Mouse (Mus musculus) midbrain, embryonic 12.5 days (tissue): ENCODE measurements around the gene Alkbh1. TPM values are rescaled to one million over a fixed set of nuclear protein-coding genes. Genes with fewer than 3 reads are reported as not detected.

ENCODE experiments used
- ATAC-seq: fragments of 200-750 bp; cut with Nextera tagmentation; 2 replicates; pipeline ENCODE4 v1.8.0; 2017; ENCODE audit warnings: low read depth, moderate TSS enrichment, moderate library complexity; ENCODE audit not compliant: low FRiP score
- H3K27ac ChIP-seq: fragments of 300-500 bp; sonication (generic); replicated peaks from 2 replicates; pipeline ENCODE4 v1.5.1; 2016; ENCODE audit warnings: mild to moderate bottlenecking
- H3K27me3 ChIP-seq: fragments of 300-500 bp; sonication (generic); 2 replicates; pipeline ENCODE4 v1.6.1; 2016; ENCODE audit warnings: mild to moderate bottlenecking
- H3K36me3 ChIP-seq: fragments of 300-500 bp; sonication (generic); 2 replicates; pipeline ENCODE4 v1.6.1; 2016
- H3K4me1 ChIP-seq: fragments of 300-500 bp; sonication (generic); 2 replicates; pipeline ENCODE4 v1.6.1; 2016
- H3K4me2 ChIP-seq: fragments of 300-500 bp; sonication (generic); replicated peaks from 2 replicates; pipeline ENCODE4 v1.6.1; 2016; ENCODE audit warnings: mild to moderate bottlenecking, moderate library complexity
- H3K4me3 ChIP-seq: fragments of 300-500 bp; sonication (generic); 2 replicates; pipeline ENCODE4 v1.5.1; 2016; ENCODE audit warnings: mild to moderate bottlenecking
- H3K9ac ChIP-seq: fragments of 300-500 bp; sonication (generic); replicated peaks from 2 replicates; pipeline ENCODE4 v1.6.1; 2016; ENCODE audit warnings: mild to moderate bottlenecking, moderate library complexity
- H3K9me3 ChIP-seq: fragments of 300-500 bp; sonication (generic); 2 replicates; pipeline ENCODE4 v1.6.1; 2016; ENCODE audit warnings: mild to moderate bottlenecking
- WGBS: fragments of 180-500 bp; shearing (Covaris S2); methylation state at CpG from one replicate; pipeline ENCODE4 v1.1.7; 2016; 5-methylcytosine and 5-hydroxymethylcytosine counted together
- polyA plus RNA-seq: library from polyadenylated mRNA; unstranded; fragments of >200 nt; fragmentation: Nextera tagmentation; extraction: Ambion mirVana; gene quantifications from 2 replicates; pipeline ENCODE4 v1.2.1, GENCODE M21; 2016

Alkbh1 gene
- polyA plus RNA-seq, 1 experiment from 2014 or later: 55.2 TPM

DNA sequence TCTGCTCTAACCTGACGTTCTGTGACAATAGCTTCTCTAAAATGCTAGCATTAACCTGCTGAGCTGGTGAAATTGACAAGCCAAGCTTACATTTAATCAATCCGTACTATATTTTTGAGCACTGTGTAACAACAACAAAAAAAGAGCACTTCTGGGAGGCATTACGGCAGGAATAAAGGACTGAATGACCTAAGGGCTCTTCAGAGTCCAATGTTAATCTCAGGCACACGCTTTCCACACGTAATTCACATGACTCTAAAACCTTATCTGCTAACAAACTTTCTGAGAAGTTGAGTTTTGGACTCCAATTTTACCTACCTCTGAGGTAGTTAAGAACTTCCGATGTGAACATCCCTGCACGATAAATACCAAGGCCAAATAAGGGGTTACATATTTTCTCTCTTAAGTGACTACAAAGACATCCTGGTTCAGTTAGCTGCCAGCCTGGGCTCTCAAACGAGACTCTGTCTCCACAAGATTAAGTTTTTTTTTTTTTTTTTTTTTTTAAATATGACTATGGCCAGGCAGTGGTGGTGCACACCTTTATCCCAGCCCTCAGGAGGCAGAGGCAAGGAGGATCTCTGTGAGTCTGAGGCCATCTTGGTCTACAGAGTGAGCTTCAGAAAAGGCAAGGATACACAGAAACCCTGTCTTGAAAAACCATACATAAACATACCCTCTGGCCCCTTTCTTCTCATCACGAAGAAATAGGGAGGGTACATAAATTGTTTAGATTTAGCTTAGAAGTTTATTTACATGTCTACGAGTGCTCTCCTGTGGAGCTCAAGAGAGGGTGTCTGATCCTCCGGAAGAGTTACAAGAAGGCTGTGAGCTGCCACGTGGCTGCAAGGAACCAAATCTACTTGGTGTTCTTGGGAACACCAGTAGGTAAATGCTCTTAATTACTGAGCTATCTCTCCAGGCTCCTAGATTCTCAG is 1.4 kb downstream of the Alkbh1 start:
- ATAC-seq: no peak
- Histone ChIP-seq H3K4me2 (peak overlapping the region; percentile 85), H3K36me3 (peaks cover 46% of the 10 kb centered on the region), H3K4me1 (peaks cover 23% of the 10 kb centered on the region), H3K27ac (no peak overlapping the region), H3K9ac (peak overlapping the region; percentile 92), H3K9me3 (no peaks in the 10 kb centered on the region), H3K27me3 (no peaks in the 10 kb centered on the region), H3K4me3 (peak overlapping the region; percentile 98)
- 33% methylated on average over 12 of the region's 12 CpGs for WGBS

DNA sequence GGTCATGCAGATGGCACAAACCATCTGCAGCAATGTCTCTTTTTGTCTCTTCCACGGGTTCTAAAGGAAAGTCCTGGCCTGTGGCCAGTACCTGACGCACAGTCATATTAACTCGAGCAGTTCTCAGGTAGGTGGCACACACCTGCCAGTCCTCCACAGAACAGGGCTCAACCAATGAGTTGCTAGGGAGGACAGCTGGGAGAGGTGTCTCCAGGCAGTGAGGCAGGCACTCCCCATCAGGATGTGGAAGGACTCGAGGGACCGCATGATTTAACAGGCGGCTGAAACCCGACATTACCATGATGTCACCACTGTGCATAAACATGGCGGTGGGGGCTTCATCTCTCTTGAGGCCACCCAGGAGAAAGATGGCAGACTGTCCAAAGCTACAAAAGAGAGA is 14.9 kb downstream of the Alkbh1 start:
- Histone ChIP-seq H3K4me3 (no peak overlapping the region), H3K9me3 (no peaks in the 10 kb centered on the region), H3K36me3 (peaks cover 77% of the 10 kb centered on the region), H3K4me2 (no peak overlapping the region), H3K9ac (no peak overlapping the region), H3K27ac (no peak overlapping the region), H3K4me1 (peaks cover 6% of the 10 kb centered on the region; the same call in 1 of the 2 replicates), H3K27me3 (no peaks in the 10 kb centered on the region)
- no peak for ATAC-seq
- WGBS: 93% methylated on average over 8 of the region's 8 CpGs

DNA sequence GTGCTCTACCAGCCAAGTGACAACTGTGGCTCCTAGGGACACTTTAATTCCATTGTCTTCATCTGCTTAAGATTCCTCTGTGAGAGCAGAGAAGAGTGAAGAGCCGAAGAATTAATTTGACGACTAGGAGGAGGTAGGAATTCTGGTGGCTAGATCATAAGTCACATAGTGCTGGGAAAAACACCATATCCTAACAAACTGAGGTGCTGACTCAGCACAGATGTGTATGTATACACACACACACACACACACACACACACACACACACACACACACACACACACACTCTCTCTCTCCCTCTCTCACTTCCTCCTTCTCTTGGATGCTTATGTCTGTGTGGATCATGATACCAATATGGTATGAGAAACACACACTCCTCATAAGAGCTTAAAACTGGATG is 15.5 kb downstream of the Alkbh1 start:
- ATAC-seq: no peak
- no peak overlapping the region for H3K4me2 ChIP-seq
- no peak overlapping the region for H3K4me3 ChIP-seq
- H3K9me3 ChIP-seq: no peaks in the 10 kb centered on the region
- peaks cover 8% of the 10 kb centered on the region; the same call in 1 of the 2 replicates for H3K4me1 ChIP-seq
- peaks cover 76% of the 10 kb centered on the region for H3K36me3 ChIP-seq
- no peaks in the 10 kb centered on the region for H3K27me3 ChIP-seq
- 96% methylated on average over 2 of the region's 2 CpGs for WGBS
- no peak overlapping the region for H3K27ac ChIP-seq
- no peak overlapping the region for H3K9ac ChIP-seq

DNA sequence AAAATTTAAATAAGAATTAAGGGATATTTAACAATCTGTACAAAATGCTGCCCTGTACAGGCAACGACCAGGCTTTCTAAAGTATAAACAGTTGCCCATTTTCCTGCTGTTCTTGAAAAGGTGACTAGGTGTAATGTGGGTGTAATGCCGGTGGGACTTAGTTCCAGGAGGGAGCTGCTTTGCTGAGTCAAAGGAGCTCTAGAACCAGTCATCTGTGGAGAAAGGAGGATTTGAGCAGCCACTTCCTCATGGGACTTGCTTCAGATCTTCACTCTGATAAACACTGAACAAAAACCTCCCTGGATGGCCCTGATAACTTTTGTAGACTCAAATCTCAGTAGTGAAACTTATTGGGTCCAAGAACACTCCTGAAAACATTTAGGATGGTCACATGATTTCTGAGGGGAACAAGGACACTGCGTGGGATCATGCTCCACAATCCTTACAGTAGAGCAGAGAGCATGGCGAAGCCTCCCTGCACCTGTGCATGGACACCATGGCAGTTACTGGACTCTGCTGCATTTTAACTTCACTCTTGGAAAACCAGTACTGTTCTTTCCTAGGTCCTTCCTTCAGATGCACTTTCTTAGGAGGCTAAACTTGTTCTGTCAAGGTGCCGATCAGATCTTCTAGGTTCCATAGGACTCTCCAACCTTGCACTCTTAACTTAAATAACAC is 17.3 kb downstream of the Alkbh1 start:
- WGBS: 94% methylated on average over 5 of the region's 5 CpGs
- peaks cover 65% of the 10 kb centered on the region for H3K36me3 ChIP-seq
- no peak overlapping the region for H3K4me2 ChIP-seq

DNA sequence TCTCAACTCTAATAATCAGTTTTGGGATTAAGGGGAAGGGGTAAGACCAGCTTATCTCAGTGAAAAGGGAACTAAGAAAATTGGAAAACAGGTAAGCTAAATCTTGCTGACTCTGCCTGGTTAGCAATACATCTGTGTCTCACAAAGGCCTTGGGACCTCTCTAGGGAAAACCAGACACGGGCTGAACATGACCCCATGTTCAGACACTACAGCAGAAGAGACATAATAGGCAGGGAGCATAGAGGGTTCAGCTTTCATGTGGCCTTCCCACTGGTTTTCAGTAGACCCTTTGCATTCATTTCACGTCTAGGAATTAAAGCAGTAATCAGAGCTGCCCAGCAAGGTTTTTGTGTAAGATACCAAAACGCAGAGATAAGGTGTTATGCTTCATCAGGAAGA is 19.3 kb downstream of the Alkbh1 start:
- H3K9me3 ChIP-seq: no peaks in the 10 kb centered on the region
- no peak overlapping the region for H3K9ac ChIP-seq
- H3K4me3 ChIP-seq: no peak overlapping the region
- H3K27ac ChIP-seq: peak overlapping the region; percentile 52
- H3K4me2 ChIP-seq: no peak overlapping the region
- peaks cover 46% of the 10 kb centered on the region for H3K36me3 ChIP-seq
- no peaks in the 10 kb centered on the region for H3K27me3 ChIP-seq
- WGBS: 22% methylated on average over 3 of the region's 3 CpGs
- H3K4me1 ChIP-seq: peaks cover 11% of the 10 kb centered on the region
- ATAC-seq: peak; percentile 57; the same call in 1 of the 2 replicates

More for the DNA sequence above, 17.3 kb downstream of the Alkbh1 start:
- Histone ChIP-seq H3K27ac (no peak overlapping the region), H3K9ac (no peak overlapping the region), H3K9me3 (no peaks in the 10 kb centered on the region), H3K4me3 (no peak overlapping the region), H3K27me3 (no peaks in the 10 kb centered on the region), H3K4me1 (peaks cover 8% of the 10 kb centered on the region; the same call in 1 of the 2 replicates)
- no peak for ATAC-seq

DNA sequence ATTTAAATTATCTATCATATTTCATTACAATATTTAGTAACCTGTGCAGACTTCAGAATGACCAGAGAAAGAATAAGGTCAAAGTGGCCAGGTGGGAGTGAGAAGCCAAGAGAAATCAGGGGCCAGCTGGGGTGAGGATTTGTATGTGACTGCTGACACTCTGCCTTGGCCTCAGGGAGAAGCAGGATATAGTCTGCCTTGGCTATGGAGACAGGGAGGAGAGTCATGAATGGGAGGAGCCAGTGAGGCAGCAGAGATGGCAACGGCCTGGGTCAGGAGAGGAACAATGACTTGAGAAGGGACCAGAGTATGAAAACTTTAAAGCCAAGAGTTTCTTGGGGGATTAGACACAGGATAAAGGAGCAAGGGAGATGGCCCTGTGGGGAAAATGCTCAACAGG is 20.1 kb downstream of the Alkbh1 start:
- no peak for ATAC-seq
- no peak overlapping the region for H3K4me3 ChIP-seq
- no peak overlapping the region for H3K9ac ChIP-seq
- H3K36me3 ChIP-seq: peaks cover 38% of the 10 kb centered on the region
- H3K9me3 ChIP-seq: no peaks in the 10 kb centered on the region
- peak overlapping the region; percentile 35; the same call in 1 of the 2 replicates for H3K27ac ChIP-seq
- 41% methylated on average over 1 of the region's 1 CpGs for WGBS
- H3K27me3 ChIP-seq: no peaks in the 10 kb centered on the region
- no peak overlapping the region for H3K4me2 ChIP-seq
- H3K4me1 ChIP-seq: peaks cover 19% of the 10 kb centered on the region

DNA sequence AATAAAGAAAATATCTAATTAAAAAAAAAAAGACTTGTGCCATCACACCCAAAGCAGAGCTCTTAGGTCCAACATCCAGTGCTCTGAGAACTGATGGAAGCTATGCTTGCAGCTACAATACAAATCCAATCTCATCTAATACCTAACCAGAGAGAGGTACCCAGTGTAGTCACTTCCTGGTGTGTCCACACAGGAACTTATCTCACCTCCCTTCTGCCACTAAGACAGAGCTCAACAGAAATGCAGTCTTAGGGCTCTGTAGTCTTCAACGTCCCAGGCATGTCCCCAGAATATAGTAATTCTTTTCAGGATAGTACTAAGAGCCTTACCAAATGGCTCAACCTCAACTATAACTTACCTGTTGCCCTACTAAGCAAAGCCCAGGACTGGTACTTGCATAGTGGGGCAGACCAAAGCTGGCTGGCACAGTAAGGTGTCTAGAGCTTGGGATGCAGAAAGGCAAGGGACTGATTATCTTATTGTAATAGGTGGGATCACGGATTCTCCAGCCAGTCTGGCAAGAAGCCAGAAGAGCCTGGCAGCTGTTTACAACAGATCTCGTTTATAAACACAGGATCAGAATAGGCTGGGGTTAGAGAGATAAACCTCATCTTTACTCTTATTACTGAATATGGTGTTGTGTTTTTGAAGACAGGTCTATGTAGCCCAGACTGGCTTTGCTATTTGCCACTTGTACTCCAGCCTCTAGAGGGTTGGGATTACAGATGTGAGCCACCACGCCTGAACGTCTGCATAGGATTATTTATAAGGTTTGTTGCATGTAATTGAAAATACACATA is 21.9 kb downstream of the Alkbh1 start:
- Histone ChIP-seq H3K27me3 (no peaks in the 10 kb centered on the region), H3K27ac (no peak overlapping the region; the same call in 1 of the 2 replicates), H3K4me2 (no peak overlapping the region), H3K9ac (no peak overlapping the region), H3K9me3 (no peaks in the 10 kb centered on the region), H3K4me1 (peaks cover 20% of the 10 kb centered on the region), H3K4me3 (no peak overlapping the region), H3K36me3 (peaks cover 20% of the 10 kb centered on the region)
- no peak for ATAC-seq
- 80% methylated on average over 5 of the region's 5 CpGs for WGBS

DNA sequence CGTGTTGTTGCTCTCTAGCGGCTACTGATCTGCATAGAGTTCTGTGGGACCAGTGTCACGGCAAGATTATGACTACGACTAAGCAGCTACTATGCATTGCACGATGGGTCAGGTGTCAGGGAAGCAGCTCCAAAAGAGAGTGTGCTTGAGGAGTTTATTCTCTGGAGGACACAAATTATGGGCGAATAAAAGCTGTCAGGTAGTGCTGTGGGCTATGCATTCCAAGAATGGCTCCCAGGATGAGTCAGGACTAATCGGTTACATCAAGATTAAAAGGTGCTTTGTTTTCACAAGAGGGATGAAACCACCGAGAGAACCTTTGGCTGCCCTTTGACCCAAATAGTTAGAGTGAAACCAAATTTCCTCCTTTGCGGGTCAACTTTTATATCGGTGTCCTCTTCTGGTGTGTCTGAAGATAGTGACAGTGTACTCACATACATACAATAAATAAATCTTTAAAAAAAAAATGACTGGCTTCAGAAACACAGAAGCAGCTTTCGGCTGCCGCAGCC is 23.8 kb downstream of the Alkbh1 start:
- Histone ChIP-seq H3K36me3 (peaks cover 11% of the 10 kb centered on the region; the same call in 1 of the 2 replicates), H3K4me3 (no peak overlapping the region), H3K4me2 (no peak overlapping the region), H3K4me1 (peaks cover 20% of the 10 kb centered on the region), H3K27me3 (no peaks in the 10 kb centered on the region), H3K9me3 (no peaks in the 10 kb centered on the region), H3K9ac (no peak overlapping the region), H3K27ac (peak overlapping the region; percentile 73)
- WGBS: 80% methylated on average over 12 of the region's 12 CpGs
- no peak for ATAC-seq

DNA sequence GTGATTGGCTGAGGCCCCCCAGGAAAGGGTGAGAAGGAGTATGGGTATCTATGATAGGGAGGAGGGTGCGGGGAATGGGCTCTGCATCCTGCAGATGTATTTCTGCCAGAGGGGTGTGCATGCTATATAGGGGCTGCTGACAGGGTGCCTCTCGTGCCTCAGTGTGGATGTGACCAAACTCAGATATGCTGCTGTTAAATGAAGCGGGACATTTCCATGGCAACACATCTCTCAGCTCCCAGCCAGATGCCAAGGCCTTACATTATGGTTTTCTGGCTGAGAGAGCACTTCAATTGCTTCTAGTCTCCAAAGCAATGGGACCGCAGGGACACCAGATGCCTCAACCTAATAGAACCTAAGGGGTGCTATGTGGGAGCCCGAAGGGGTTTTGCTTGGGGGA is 24.9 kb downstream of the Alkbh1 start:
- Histone ChIP-seq H3K9me3 (no peaks in the 10 kb centered on the region), H3K27ac (peak overlapping the region; percentile 73), H3K4me2 (no peak overlapping the region), H3K27me3 (no peaks in the 10 kb centered on the region), H3K4me3 (no peak overlapping the region), H3K4me1 (peaks cover 14% of the 10 kb centered on the region), H3K36me3 (peaks cover 11% of the 10 kb centered on the region; the same call in 1 of the 2 replicates), H3K9ac (no peak overlapping the region)
- WGBS: 54% methylated on average over 5 of the region's 5 CpGs
- peak; percentile 75 for ATAC-seq

DNA sequence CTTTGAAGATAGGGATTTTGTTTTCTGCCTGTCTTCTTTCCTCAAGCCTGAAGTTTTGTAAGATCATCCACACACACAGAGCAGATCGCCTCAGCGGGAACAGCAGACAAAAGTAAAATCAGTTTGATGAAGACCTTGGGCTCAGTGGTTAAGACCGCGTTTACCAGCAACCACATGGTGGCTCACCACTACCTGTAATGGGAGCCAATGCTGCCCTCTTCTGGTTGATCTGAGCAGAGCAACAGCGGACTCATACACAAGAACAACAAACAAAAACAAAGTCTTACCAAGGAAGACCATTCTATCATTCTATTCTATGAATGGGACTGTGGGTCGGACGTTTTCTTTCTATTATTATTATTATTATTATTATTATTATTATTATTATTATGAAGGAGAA is 27.1 kb downstream of the Alkbh1 start:
- Histone ChIP-seq H3K9me3 (no peaks in the 10 kb centered on the region), H3K4me3 (no peak overlapping the region), H3K4me1 (peaks cover 12% of the 10 kb centered on the region), H3K27ac (no peak overlapping the region), H3K9ac (no peak overlapping the region), H3K36me3 (no peaks in the 10 kb centered on the region), H3K27me3 (no peaks in the 10 kb centered on the region), H3K4me2 (no peak overlapping the region)
- ATAC-seq: no peak
- WGBS: 40% methylated on average over 7 of the region's 7 CpGs

DNA sequence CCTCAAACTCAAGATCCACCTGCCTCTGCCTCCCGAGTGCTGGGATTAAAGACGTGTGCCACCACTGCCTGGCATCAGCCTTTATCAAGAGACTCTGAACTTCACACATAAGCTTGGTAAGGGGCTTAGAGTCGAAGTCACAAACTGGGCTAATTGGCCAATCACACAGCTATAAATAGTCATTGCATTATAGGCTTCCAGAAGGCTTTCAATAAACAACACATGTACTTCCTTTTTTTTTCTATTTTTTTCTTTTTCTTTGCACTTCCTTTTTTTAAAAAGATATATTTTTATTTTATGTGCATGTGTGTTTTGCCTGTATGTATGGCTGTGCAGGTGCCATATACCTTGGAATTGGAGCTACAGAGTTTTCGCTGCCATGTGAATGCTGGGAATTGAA is 28.5 kb downstream of the Alkbh1 start:
- no peak overlapping the region for H3K4me2 ChIP-seq
- H3K4me1 ChIP-seq: peaks cover 12% of the 10 kb centered on the region
- no peaks in the 10 kb centered on the region for H3K36me3 ChIP-seq
- H3K9ac ChIP-seq: no peak overlapping the region
- H3K9me3 ChIP-seq: no peaks in the 10 kb centered on the region
- WGBS: 83% methylated on average over 4 of the region's 4 CpGs
- no peaks in the 10 kb centered on the region for H3K27me3 ChIP-seq
- no peak overlapping the region for H3K27ac ChIP-seq
- no peak overlapping the region for H3K4me3 ChIP-seq
- ATAC-seq: no peak
